Mouse (Mus musculus) thymus, adult 2 months (tissue): ENCODE results near the gene Arhgap21. TPM values are rescaled to one million over a fixed set of nuclear protein-coding genes. Genes with fewer than 3 reads are reported as not detected.

Experiments used
- DNase-seq: peaks from one replicate; pipeline ENCODE4 v3.0.0; 2021
- H3K27ac ChIP-seq: fragments of 200-500 bp; 2 replicates; pipeline ENCODE4 v1.5.1; 2012; ENCODE audit warnings: low read length, control low read depth; ENCODE audit not compliant: control insufficient read depth, insufficient read depth
- H3K27me3 ChIP-seq: fragments of 200-500 bp; 2 replicates; pipeline ENCODE4 v1.6.1; 2012; ENCODE audit warnings: mild to moderate bottlenecking, low read length, moderate library complexity, mixed read lengths; ENCODE audit not compliant: control insufficient read depth, insufficient read depth
- H3K36me3 ChIP-seq: fragments of 200-500 bp; 2 replicates; pipeline ENCODE4 v1.6.1; 2012; ENCODE audit warnings: mild to moderate bottlenecking, low read length, moderate library complexity; ENCODE audit not compliant: control insufficient read depth, insufficient read depth
- H3K4me1 ChIP-seq: fragments of 200-500 bp; replicated peaks from 2 replicates; pipeline ENCODE4 v1.6.1; 2012; ENCODE audit warnings: low read length; ENCODE audit not compliant: control insufficient read depth, insufficient read depth
- H3K4me3 ChIP-seq: fragments of 200-500 bp; 2 replicates; pipeline ENCODE4 v1.5.1; 2012; ENCODE audit warnings: mild to moderate bottlenecking, low read length, control low read depth, moderate library complexity; ENCODE audit not compliant: control insufficient read depth, insufficient read depth
- CTCF ChIP-seq: fragments of 200-500 bp; IDR thresholded peaks from 2 replicates; pipeline ENCODE4 v1.5.1; 2012; ENCODE audit warnings: mild to moderate bottlenecking, control low read depth, low read length, moderate library complexity, borderline replicate concordance; ENCODE audit not compliant: control insufficient read depth, poor library complexity, insufficient read depth; ENCODE audit errors: extremely low read depth
- POLR2A ChIP-seq: fragments of 200-500 bp; IDR thresholded peaks from 2 replicates; pipeline ENCODE4 v1.6.1; 2012; ENCODE audit warnings: mild to moderate bottlenecking, low read length, control low read depth, moderate library complexity; ENCODE audit not compliant: control insufficient read depth, poor library complexity, insufficient read depth; ENCODE audit errors: extremely low read depth
- WGBS: fragments of 180-500 bp; shearing (Covaris S2); methylation state at CpG from one replicate; pipeline ENCODE4 v1.1.7; 2018; 5-methylcytosine and 5-hydroxymethylcytosine counted together
- polyA plus RNA-seq: library from polyadenylated mRNA; depleted of rRNA; stranded (reverse); fragments of >200 nt; gene quantifications from 2 replicates; pipeline ENCODE4 v1.2.3, GENCODE M21; 2012

The Arhgap21 gene
- polyA plus RNA-seq, 1 experiment: 5.3 TPM

DNA sequence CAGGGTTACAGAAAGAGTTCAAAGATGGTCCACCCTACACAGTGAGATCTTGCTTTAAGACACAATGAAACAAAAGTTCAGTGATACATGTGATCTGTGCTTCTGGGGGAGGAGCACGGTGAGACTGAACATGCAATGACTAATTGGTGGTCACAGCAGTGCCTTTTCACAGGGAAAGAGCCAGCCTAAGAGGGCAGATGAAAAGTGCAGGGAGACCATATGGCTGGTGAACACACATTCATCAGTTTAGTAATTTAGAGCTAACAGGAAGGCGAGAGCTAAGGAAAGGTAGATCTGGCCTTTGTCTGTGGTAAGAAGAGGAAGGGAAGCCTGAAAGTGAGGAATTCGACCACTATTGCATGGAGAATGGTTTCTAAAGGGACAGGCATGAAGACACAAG lies 102.9 kb downstream of the Arhgap21 start:
- TF ChIP-seq CTCF: no peak
- TF ChIP-seq POLR2A: no peak

DNA sequence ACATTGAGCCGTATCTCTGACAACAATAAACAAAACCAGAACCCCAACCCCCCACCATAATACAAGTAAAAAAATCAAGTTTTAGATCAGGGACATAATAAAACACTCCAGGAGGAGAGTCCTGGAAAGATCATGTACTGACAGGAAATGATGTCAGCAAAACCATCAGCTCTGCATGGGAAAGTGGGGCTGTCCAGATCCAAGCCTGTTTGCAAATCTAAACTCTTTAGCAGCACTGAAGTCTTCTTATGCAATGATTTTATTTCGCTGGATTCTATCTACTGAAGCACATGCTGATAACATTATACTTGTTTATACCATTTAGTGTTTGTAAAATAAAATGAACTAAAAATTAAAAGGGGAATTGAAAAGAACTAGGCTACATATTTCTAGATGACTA lies 104.1 kb downstream of the Arhgap21 start:
- no peaks in the 10 kb centered on the region for H3K36me3 ChIP-seq
- no peak overlapping the region for H3K4me3 ChIP-seq
- H3K27ac ChIP-seq: no peak overlapping the region
- no peaks in the 10 kb centered on the region for H3K4me1 ChIP-seq
- no peak for TF ChIP-seq CTCF
- no peak for TF ChIP-seq POLR2A
- H3K27me3 ChIP-seq: no peaks in the 10 kb centered on the region
- WGBS: 95% methylated on average over 2 of the region's 2 CpGs
- no peak for DNase-seq

More for the DNA sequence above, 102.9 kb downstream of the Arhgap21 start:
- Histone ChIP-seq H3K4me1 (no peaks in the 10 kb centered on the region), H3K27ac (no peak overlapping the region), H3K27me3 (no peaks in the 10 kb centered on the region), H3K4me3 (no peak overlapping the region), H3K36me3 (no peaks in the 10 kb centered on the region)
- DNase-seq: no peak
- 89% methylated on average over 3 of the region's 3 CpGs for WGBS

DNA sequence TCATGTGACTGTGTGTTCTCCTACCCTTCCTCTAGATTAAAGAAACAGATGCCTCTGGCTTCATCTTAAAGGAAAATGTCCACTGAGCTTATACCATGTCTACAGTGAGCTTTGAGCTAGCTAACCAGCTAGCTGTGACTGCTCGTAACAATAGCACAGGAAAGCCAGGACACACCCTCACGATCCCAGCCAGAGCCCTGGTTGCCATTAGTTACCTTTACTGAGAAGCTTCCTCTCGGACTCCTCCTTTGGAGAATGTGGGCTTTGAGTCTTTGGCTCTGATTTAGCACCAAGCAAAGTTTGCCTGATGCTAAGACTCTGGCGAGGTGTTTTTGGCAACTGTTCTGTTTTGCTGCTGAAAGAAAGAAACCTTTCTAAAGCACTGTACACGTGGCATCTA lies 107.9 kb downstream of the Arhgap21 start:
- Histone ChIP-seq H3K27ac (no peak overlapping the region), H3K36me3 (no peaks in the 10 kb centered on the region), H3K27me3 (no peaks in the 10 kb centered on the region), H3K4me1 (no peaks in the 10 kb centered on the region), H3K4me3 (no peak overlapping the region)
- no peak for DNase-seq
- 95% methylated on average over 5 of the region's 5 CpGs for WGBS
- TF ChIP-seq CTCF (no peak), POLR2A (no peak)

DNA sequence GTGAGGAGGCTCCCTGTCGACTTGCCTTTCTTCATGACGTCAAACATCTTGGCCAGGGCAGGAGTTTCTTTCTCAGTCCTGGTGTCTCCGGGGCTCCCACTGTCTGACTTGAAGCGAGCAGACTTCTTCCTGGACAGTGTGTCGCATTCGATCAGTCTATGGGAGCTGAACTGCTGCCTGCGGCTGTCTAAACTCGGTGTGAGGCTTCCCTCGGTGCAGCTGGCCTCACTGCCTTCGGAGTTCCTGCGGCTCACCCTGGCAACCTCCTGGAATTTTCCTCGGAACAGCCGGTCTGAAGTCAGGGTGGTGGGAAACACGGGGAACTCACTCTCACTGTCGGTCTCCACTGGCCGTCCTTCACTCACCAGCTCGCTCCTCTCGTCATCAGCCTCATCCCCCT lies 119.3 kb downstream of the Arhgap21 start:
- Histone ChIP-seq H3K27me3 (no peaks in the 10 kb centered on the region), H3K27ac (no peak overlapping the region), H3K36me3 (no peaks in the 10 kb centered on the region), H3K4me1 (no peaks in the 10 kb centered on the region), H3K4me3 (no peak overlapping the region)
- TF ChIP-seq CTCF (no peak), POLR2A (no peak)
- 96% methylated on average over 18 of the region's 18 CpGs for WGBS
- no peak for DNase-seq

DNA sequence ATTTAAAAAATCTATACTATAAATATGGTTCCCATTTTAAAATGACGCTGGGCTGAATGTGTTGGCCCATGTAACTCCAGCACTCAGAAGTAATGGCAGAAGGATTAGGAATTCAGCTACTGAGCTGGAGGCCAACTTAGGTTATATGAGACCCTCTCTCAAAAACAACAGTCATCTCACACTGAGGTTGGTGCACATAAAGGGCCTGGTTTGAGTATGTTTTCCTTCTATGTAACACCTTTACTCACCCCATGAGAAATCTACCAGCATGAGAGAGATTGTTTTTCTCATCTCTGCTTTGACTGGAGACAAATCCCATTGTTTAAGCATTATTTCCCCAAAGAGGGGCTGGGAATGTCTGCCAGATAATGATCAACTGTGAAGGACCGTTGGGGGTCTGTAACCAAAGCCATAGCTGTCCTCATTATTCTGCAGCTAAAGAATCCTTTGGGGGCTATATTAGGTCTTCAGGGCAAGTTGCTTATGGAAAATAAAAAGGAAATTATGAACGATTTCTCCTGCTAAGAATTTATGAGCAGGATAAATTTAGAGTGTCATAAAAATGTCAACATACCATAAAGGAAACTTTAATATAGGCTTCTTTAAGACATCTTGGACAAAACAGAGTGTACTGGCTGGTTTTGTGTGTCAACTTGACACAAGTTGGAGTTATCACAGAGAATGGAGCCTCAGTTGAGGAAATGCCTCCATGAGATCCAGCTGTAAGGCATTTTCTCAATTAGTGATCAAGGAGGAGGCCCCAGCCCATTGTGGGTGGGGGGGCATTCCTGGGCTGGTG lies 136.9 kb downstream of the Arhgap21 start:
- Histone ChIP-seq H3K4me1 (no peaks in the 10 kb centered on the region), H3K36me3 (no peaks in the 10 kb centered on the region), H3K27ac (no peak overlapping the region), H3K4me3 (no peak overlapping the region), H3K27me3 (no peaks in the 10 kb centered on the region)
- WGBS: 86% methylated on average over 3 of the region's 3 CpGs
- DNase-seq: no peak
- TF ChIP-seq CTCF (no peak), POLR2A (no peak)

DNA sequence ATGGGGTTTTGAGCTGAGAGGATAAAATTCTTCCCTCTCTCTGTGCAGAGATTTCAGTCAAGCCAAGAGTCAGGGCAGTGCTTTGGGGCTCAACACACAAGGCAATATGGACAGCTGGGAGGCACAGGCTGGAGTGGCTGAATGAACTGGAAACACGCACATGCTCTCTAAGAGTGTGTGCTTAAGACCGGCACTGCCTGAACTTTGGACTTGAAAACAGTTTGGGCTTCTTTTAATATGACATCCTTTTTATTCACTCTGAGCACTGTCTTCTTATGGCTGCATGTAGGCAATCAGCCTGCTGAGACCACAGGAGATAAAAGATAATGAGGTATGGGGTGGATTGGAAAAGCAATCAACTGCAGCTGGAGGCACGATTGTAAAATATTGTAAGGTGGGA lies 137.8 kb downstream of the Arhgap21 start:
- no peaks in the 10 kb centered on the region for H3K4me1 ChIP-seq
- no peaks in the 10 kb centered on the region for H3K27me3 ChIP-seq
- no peak for DNase-seq
- H3K36me3 ChIP-seq: no peaks in the 10 kb centered on the region
- TF ChIP-seq POLR2A (no peak), CTCF (no peak)
- H3K27ac ChIP-seq: no peak overlapping the region
- no peak overlapping the region for H3K4me3 ChIP-seq
- WGBS: 93% methylated on average over 3 of the region's 3 CpGs
